Mouse (Mus musculus): Measurements from ENCODE around the gene Tenm3. TPM values are rescaled to one million over a fixed set of nuclear protein-coding genes. Genes with fewer than 3 reads are reported as not detected.
A peak's percentile ranks its signal among the peaks of the same experiment; 100 is the strongest.

Tenm3 gene
- polyA plus RNA-seq, 1 experiment from 2014 or later, result 42.9 TPM

GRCm38 (mm10) chr8:48742741-48743140, 101.0 kb downstream of the Tenm3 start:
- 0 out of 2 replicates have a peak, but pooled peaks cover 10% of the 10 kb centered on the region for H3K4me1 ChIP-seq
- H3K4me3 ChIP-seq (replicated peaks), result no peak overlapping the region
- H3K9ac ChIP-seq, result no peak overlapping the region
- H3K27me3 ChIP-seq, result no peaks in the 10 kb centered on the region
- no peaks in the 10 kb centered on the region for H3K9me3 ChIP-seq (replicated peaks)
- H3K27ac ChIP-seq (replicated peaks), result no peak overlapping the region
- no peak overlapping the region for H3K4me2 ChIP-seq (replicated peaks)
- H3K36me3 ChIP-seq, result no peaks in the 10 kb centered on the region
- WGBS, result 89% methylated on average over 6 of the region's 6 CpGs
- no peak for ATAC-seq (ENCODE audit: insufficient number of reproducible peaks, low FRiP score, low TSS enrichment, low read depth)

- Histone ChIP-seq H3K4me1 (0 out of 2 replicates have a peak, but pooled peaks cover 10% of the 10 kb centered on the region), H3K36me3 (no peaks in the 10 kb centered on the region), H3K27ac (replicated peaks) (peak overlapping the region; percentile 1; the same call in 1 of the 2 replicates), H3K27me3 (no peaks in the 10 kb centered on the region), H3K9me3 (replicated peaks) (no peaks in the 10 kb centered on the region), H3K4me2 (replicated peaks) (peak overlapping the region; percentile 46; the same call in 1 of the 2 replicates), H3K9ac (no peak overlapping the region), H3K4me3 (replicated peaks) (no peak overlapping the region)
- ATAC-seq (ENCODE audit: insufficient number of reproducible peaks, low FRiP score, low TSS enrichment, low read depth), result no peak
- WGBS, result 38% methylated on average over 11 of the region's 11 CpGs
Observed at GRCm38 (mm10) chr8:48740951-48741350, 102.8 kb downstream of the Tenm3 start.

GRCm38 (mm10) chr8:48740147-48740881, 103.4 kb downstream of the Tenm3 start:
- Histone ChIP-seq H3K36me3 (no peaks in the 10 kb centered on the region), H3K27me3 (no peaks in the 10 kb centered on the region), H3K9me3 (replicated peaks) (no peaks in the 10 kb centered on the region), H3K4me3 (replicated peaks) (peak overlapping the region; percentile 26), H3K4me1 (0 out of 2 replicates have a peak, but pooled peaks cover 10% of the 10 kb centered on the region), H3K4me2 (replicated peaks) (peak overlapping the region; percentile 46), H3K9ac (no peak overlapping the region), H3K27ac (replicated peaks) (0 out of 2 replicates have a peak overlapping the region, but pooled peaks have one; percentile 1)
- 46% methylated on average over 23 of the region's 23 CpGs for WGBS
- no peak for ATAC-seq (ENCODE audit: insufficient number of reproducible peaks, low FRiP score, low TSS enrichment, low read depth)

DNA sequence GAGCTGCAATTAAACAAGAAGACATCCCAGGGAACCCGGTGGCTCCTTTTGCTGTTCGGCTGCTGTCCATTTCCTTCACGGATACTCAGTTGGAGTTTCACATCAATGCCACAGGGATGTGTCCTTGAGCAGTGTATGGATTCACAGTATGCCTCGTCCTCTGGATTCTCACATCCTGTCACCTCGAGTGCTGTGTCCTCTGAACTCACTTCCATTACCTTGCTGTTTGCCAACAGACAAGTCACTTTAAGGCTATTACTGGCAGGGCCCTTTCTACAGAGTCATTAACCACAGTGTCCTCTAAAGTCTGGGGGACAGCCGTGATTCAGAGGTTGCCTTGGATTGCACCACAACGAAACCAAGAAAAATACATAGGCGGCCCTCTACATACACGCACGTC, 110.0 kb downstream of the Tenm3 start:
- Histone ChIP-seq H3K9me3 (replicated peaks) (no peaks in the 10 kb centered on the region), H3K36me3 (no peaks in the 10 kb centered on the region), H3K4me3 (replicated peaks) (no peak overlapping the region), H3K9ac (no peak overlapping the region), H3K27me3 (no peaks in the 10 kb centered on the region), H3K4me1 (no peaks in the 10 kb centered on the region), H3K4me2 (replicated peaks) (no peak overlapping the region), H3K27ac (replicated peaks) (no peak overlapping the region)
- no peak for ATAC-seq (ENCODE audit: insufficient number of reproducible peaks, low FRiP score, low TSS enrichment, low read depth)
- 79% methylated on average over 10 of the region's 10 CpGs for WGBS

DNA sequence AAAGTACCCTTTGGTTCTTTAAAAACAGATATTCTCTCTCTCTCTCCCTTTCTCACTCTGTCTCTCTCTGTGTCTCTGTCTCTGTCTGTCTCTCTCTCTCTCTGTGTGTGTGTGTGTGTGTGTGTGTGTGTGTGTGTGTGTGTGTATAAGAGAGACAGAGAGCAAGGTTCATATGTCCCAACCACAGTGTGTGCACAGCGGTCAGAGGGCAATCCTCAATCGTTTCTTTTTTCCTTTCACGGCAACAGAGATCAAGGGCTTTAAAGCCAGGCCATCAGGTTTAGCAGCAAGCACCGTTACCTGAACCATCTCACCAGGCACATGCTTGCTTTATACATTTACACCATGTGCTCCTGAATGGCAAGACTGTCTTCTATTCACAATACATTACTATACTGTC, 110.7 kb downstream of the Tenm3 start:
- no peak for ATAC-seq (ENCODE audit: insufficient number of reproducible peaks, low FRiP score, low TSS enrichment, low read depth)
- Histone ChIP-seq H3K4me1 (no peaks in the 10 kb centered on the region), H3K9ac (no peak overlapping the region), H3K9me3 (replicated peaks) (no peaks in the 10 kb centered on the region), H3K27ac (replicated peaks) (no peak overlapping the region), H3K4me2 (replicated peaks) (no peak overlapping the region), H3K27me3 (no peaks in the 10 kb centered on the region), H3K36me3 (no peaks in the 10 kb centered on the region), H3K4me3 (replicated peaks) (no peak overlapping the region)
- WGBS, result 70% methylated on average over 4 of the region's 4 CpGs

GRCm38 (mm10) chr8:48730701-48731100, 113.0 kb downstream of the Tenm3 start:
- Histone ChIP-seq H3K27me3 (no peaks in the 10 kb centered on the region), H3K4me1 (no peaks in the 10 kb centered on the region), H3K9me3 (replicated peaks) (no peaks in the 10 kb centered on the region), H3K27ac (replicated peaks) (no peak overlapping the region), H3K4me3 (replicated peaks) (no peak overlapping the region), H3K4me2 (replicated peaks) (no peak overlapping the region), H3K36me3 (no peaks in the 10 kb centered on the region), H3K9ac (no peak overlapping the region)
- no peak for ATAC-seq (ENCODE audit: insufficient number of reproducible peaks, low FRiP score, low TSS enrichment, low read depth)
- WGBS, result 76% methylated on average over 6 of the region's 6 CpGs

GRCm38 (mm10) chr8:48728833-48729690, 114.7 kb downstream of the Tenm3 start:
- ATAC-seq (ENCODE audit: insufficient number of reproducible peaks, low FRiP score, low TSS enrichment, low read depth), result no peak
- Histone ChIP-seq H3K4me3 (replicated peaks) (no peak overlapping the region), H3K36me3 (no peaks in the 10 kb centered on the region), H3K9ac (no peak overlapping the region), H3K4me2 (replicated peaks) (no peak overlapping the region), H3K9me3 (replicated peaks) (no peaks in the 10 kb centered on the region), H3K27ac (replicated peaks) (no peak overlapping the region), H3K4me1 (no peaks in the 10 kb centered on the region), H3K27me3 (no peaks in the 10 kb centered on the region)
- 71% methylated on average over 21 of the region's 21 CpGs for WGBS

DNA sequence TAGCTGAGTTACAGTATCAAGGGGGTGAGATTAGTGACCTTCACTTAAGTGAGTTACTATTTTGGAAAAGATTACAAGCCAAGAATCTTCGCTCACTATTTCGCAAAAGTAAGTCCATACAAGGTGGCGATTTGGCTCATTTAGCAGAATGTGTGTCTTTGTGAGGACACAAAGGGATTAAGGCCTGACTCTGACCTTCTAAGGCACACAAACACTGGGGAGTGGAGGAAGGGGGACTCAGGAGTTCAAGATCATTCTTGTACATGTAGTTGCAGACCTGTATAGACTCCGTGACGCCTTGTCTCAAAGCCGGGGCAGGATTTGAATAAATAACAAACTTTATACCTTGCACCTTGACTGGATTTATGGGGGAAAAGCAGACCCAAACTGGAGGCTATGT, 115.7 kb downstream of the Tenm3 start:
- Histone ChIP-seq H3K36me3 (no peaks in the 10 kb centered on the region), H3K4me2 (replicated peaks) (no peak overlapping the region), H3K27ac (replicated peaks) (no peak overlapping the region), H3K27me3 (no peaks in the 10 kb centered on the region), H3K9ac (no peak overlapping the region), H3K9me3 (replicated peaks) (no peaks in the 10 kb centered on the region), H3K4me3 (replicated peaks) (no peak overlapping the region), H3K4me1 (no peaks in the 10 kb centered on the region)
- no peak for ATAC-seq (ENCODE audit: insufficient number of reproducible peaks, low FRiP score, low TSS enrichment, low read depth)
- WGBS, result 94% methylated on average over 6 of the region's 6 CpGs

DNA sequence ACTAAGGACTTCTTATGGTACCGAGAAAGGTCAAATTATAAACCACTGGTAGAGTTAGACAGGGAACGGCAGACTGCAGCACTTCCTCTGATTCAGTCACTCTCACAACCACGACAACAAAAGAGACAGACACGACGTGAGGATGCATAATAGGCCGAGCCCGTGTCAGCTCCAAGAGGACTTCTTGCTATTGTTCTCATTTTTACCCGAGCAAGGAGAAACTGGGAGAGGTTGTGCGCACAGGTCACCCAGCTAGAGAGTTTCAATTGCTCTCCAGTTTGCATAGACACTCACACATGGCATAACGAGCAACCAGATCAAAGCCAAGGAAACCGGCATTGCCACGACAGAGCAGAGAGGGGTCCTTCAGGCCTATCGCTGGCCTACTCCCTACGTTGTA, 121.0 kb downstream of the Tenm3 start:
- H3K36me3 ChIP-seq, result no peaks in the 10 kb centered on the region
- H3K4me3 ChIP-seq (replicated peaks), result no peak overlapping the region
- H3K4me1 ChIP-seq, result no peaks in the 10 kb centered on the region
- no peak overlapping the region for H3K27ac ChIP-seq (replicated peaks)
- H3K9me3 ChIP-seq (replicated peaks), result no peaks in the 10 kb centered on the region
- H3K9ac ChIP-seq, result no peak overlapping the region
- H3K4me2 ChIP-seq (replicated peaks), result no peak overlapping the region
- H3K27me3 ChIP-seq, result no peaks in the 10 kb centered on the region
- WGBS, result 52% methylated on average over 14 of the region's 14 CpGs
- ATAC-seq (ENCODE audit: insufficient number of reproducible peaks, low FRiP score, low TSS enrichment, low read depth), result no peak

DNA sequence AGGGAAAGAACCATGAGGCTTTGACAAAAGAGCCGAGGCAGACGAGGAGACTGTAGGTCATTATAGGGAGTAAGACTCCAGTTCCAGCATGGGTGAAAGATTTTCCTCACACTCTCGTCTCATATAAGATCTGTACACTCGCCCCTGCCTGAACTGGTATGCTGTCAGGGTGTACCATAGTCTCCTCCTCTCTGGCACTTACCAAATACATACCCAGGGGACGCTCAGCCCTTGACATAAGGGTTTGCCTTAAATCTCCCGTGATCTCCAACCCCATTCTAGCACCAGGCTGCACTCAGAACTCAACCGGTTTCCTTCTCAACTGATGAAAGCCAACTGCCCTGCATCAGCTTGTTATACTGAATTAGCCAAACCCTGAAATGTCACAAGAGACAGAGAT, 121.4 kb downstream of the Tenm3 start:
- Histone ChIP-seq H3K4me3 (replicated peaks) (no peak overlapping the region), H3K4me2 (replicated peaks) (no peak overlapping the region), H3K27ac (replicated peaks) (no peak overlapping the region), H3K9me3 (replicated peaks) (no peaks in the 10 kb centered on the region), H3K9ac (no peak overlapping the region), H3K36me3 (no peaks in the 10 kb centered on the region), H3K27me3 (no peaks in the 10 kb centered on the region), H3K4me1 (no peaks in the 10 kb centered on the region)
- 85% methylated on average over 7 of the region's 7 CpGs for WGBS
- ATAC-seq (ENCODE audit: insufficient number of reproducible peaks, low FRiP score, low TSS enrichment, low read depth), result no peak

DNA sequence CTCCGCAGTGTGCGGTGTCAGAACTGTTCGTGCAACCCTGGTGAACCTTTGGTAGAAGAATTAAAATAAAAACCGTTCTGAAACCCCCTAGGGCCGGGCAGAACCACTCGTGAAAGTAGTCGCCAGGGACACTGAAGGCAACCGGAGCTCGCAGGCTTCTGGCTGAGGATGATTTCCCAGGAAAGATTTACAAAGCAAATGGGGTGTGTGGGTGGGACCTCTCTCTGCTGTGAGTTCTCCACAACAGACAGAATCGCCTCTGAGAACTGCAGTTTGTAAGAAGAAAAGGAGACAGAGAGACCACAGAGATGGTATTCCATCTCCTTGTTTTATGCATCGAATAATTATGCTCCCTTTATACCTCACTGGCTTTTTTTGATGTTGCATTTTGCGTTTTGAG, 122.4 kb downstream of the Tenm3 start:
- H3K4me2 ChIP-seq (replicated peaks), result no peak overlapping the region
- H3K4me3 ChIP-seq (replicated peaks), result no peak overlapping the region
- no peaks in the 10 kb centered on the region for H3K9me3 ChIP-seq (replicated peaks)
- no peak overlapping the region for H3K9ac ChIP-seq
- no peaks in the 10 kb centered on the region for H3K4me1 ChIP-seq
- 89% methylated on average over 12 of the region's 12 CpGs for WGBS
- H3K36me3 ChIP-seq, result no peaks in the 10 kb centered on the region
- no peaks in the 10 kb centered on the region for H3K27me3 ChIP-seq
- H3K27ac ChIP-seq (replicated peaks), result no peak overlapping the region
- no peak for ATAC-seq (ENCODE audit: insufficient number of reproducible peaks, low FRiP score, low TSS enrichment, low read depth)
